Mouse (Mus musculus) kidney, postnatal 36 days (tissue): ENCODE results near the gene Nhlrc1.
A peak's percentile ranks its signal among the peaks of the same experiment; 100 is the strongest.

Experiments
- DNase-seq, 2 experiments: peaks; one replicate each; pipeline ENCODE4 v3.0.0; 2021 to 2022; ENCODE audit warnings: mixed read lengths in 2 of 2

The Nhlrc1 gene

GRCm38 (mm10) chr13:47014334-47015194 is at the start of gene Nhlrc1:
Gene Nhlrc1, minus strand, starts transcription at chr13:47014850.
- DNase-seq, result peak; percentile 71 to 88

DNA sequence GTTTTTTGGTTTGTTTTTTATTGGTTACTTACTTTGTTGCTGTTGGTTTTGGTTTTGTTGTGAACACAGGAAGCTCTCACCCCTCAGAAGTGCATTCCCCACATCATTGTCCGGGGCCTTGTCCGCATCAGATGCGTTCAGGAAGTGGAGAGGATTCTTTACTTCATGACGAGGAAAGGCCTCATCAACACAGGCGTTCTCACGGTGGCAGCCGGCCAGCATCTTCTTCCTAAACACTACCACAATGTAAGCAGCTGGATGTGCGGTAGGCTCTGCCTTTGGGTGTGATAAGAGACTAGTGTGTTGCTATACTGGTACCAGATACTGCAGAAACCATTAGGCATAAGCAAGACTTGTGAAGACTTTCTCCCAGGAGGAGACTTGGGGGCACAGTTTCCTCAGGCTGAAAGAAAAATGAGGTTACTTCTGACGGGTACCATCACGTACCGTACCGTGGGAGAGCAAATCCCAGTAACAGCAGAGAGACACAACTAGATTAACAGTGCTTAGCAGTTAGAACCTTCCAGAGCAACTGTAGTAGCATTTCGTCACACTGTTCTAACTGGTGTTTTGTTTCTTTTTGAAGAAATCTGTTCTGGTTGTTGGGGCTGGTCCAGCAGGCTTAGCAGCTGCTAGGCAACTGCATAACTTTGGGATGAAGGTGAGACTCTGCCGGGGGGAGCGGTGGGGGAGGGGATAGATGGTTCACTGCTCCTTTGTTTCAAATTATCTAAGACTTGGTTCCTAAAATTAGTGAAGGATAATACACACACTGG is 49.5 kb upstream of the Nhlrc1 start:
- no peak for DNase-seq

DNA sequence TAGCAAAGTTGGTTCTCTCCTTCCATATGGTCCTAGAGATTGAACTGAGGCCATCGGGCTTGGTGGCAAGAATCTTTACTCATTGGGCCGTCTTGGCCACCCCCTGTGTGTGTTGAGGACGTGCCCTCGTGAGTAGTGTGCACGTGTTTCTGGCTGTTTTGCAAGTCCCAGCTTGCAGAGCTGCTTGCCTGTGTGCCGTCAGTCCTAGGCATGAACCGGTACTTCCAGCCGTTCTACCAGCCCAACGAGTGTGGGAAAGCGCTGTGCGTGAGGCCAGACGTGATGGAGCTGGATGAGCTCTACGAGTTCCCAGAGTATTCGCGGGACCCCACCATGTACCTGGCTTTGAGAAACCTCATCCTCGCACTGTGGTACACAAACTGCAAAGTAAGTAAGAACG is 48.1 kb upstream of the Nhlrc1 start:
- no peak for DNase-seq

GRCm38 (mm10) chr13:47056781-47057180 is 42.1 kb upstream of the Nhlrc1 start:
- DNase-seq, result no peak

DNA sequence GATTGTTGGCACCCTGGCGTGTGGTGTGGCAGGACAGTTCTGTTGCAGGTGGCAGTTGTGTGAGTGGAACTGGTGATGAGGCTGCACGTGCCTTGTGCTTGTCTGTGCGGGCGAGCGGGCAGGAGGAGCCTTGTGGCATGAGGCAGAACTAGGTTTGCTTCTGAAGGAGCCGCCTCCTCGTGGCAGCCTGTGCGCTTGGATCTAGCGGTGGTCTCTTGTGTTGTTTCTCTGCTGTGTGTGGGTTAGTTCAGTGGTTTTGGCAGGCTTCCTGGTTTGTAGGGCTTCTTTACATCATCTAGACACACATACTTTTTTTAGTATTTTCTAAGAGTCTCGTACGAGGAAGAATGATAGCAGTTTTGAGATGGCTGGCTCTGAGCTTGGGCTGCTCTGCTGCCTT is 41.5 kb upstream of the Nhlrc1 start:
- DNase-seq, result no peak

- no peak for DNase-seq
Measured at GRCm38 (mm10) chr13:47053971-47054370, 39.3 kb upstream of the Nhlrc1 start.

- DNase-seq, result no peak
Measured at GRCm38 (mm10) chr13:47050009-47050408, 35.4 kb upstream of the Nhlrc1 start.

- DNase-seq, result peak; percentile 59 to 72
Measured at GRCm38 (mm10) chr13:47047996-47048395, 33.3 kb upstream of the Nhlrc1 start.

DNA sequence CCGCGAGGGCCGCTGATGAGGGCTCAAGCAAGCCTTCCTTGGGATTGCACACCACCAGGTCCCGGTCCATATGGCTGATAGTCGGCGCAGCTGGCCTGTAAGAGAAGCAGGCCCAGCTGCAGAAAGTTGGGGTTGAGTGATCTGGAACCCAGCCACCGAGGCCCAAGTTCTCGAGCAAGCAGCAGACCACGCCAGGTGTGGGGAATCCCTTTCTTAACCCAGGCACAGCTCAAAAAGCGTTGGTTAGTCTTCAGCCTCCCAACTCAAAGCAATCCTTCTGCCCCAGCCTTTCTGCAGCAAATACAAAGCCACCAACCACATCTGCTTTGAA is 29.9 kb upstream of the Nhlrc1 start, which contains the start of gene Tpmt:
Gene Tpmt (minus strand): TSS at position 121 of the 331 bp plus-strand sequence.
- DNase-seq, result peak; percentile 50 to 73

GRCm38 (mm10) chr13:47043833-47044616 is 29.4 kb upstream of the Nhlrc1 start:
- DNase-seq, result peak in 1 of 2 experiments; percentile 66

DNA sequence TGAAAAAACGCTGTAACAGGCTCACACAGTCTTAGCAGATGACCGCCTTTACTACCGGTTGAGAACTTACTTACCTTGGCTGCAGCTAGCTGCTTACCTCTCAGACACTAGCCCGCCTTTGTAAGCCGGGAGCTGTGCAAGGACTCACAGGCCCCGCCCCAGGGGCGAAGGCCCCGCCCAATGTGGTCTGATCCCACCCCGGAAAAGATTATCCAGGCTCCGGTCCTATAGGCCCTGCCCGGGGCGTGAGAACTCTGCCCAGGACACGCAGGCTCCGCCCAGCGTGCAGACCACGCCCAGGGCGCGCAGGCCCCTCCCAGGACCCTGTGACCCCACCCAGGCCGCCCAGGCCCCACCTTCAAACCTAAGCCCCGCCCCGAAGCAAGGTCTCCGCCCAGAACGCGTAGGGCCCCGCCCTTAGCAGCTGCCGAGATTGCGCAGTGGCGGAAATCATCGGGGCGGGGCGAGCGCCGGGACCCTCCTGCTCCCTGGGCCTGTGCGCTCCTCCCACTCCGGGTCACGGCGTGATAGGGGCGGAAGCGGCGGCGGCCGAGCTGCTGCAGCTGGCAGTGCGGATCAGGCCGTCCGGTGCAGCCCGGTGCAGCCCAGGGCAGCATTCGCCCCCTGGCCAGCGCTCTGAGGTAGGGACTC is 28.5 kb upstream of the Nhlrc1 start, which contains the start of gene Kdm1b:
Gene Kdm1b (plus strand): TSS at position 470 of the 651 bp plus-strand sequence.
- DNase-seq, result peak; percentile 99

DNA sequence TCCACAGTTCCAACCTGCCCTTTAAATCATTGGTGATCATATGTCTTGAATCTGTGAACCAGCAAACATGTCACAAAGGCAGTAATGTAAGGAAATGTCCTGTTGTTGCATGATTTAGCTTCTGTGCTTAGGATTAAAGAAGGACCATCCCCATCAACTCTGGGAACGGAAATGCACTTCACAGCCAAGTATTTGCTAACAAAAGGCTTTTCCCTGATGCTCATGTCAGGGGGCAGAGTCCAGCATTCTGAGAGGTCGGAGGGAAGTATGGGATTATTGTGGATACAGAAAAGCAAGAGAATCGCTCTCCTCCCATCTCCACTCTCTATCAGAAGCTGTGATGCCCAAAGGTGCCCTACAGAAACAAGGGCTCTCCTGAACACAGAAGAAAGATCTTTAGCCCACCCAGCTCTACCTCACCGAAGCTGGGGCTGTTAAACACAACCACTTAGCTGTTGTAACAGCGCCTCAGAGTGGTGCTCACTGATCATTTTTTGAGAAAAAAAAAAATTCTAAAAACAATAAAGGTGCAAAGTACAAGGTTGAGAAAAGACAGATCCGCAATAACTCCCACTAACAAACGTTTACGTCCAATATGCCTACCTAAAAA is 27.5 kb upstream of the Nhlrc1 start:
- DNase-seq, result peak; percentile 38 to 57

GRCm38 (mm10) chr13:47040061-47040460 is 25.4 kb upstream of the Nhlrc1 start:
- DNase-seq, result peak in 1 of 2 experiments; percentile 51

DNA sequence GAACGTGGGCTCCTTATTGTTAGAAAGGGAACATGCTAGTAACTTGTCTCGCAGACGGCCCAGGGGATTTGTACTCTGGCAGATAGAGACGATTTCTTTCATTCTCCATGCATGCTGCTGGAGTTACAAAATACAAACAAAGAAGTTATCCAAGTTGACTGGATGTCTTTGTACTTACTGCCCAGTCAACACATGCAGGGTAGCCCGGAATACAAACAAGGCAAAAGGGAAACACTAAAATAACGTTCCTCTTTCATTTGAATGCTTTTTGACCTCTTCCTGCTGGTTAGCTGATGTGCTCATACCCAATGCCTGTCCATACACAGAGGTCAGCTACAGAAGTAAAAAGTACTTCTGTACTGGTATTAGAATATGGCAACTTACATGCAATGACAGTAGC is 23.3 kb upstream of the Nhlrc1 start:
- no peak for DNase-seq

DNA sequence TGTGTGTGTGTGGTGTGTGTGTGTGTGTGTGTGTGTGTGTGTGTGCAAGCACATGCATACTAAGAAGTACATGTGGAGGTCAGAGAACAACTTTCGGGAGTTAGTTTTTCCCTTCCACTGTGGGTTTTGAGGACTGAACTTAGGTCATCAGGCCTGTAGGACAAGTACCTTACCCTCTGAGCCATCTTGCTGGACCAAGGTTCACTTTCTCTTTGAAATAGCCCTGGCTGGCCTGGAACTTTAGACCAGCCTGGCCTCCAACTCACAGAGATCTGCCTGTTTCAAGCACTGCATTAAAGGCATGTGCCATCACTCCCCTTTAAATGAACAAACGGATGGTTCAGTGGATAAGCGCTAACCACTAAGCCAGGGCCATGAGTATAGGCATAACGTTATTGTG is 19.0 kb upstream of the Nhlrc1 start:
- DNase-seq, result peak in 1 of 2 experiments; percentile 20

GRCm38 (mm10) chr13:47030376-47031107 is 15.9 kb upstream of the Nhlrc1 start:
- peak; percentile 66 to 72 for DNase-seq

GRCm38 (mm10) chr13:47020798-47021197 is 6.1 kb upstream of the Nhlrc1 start:
- DNase-seq, result peak; percentile 31 to 42

- peak; percentile 52 to 54 for DNase-seq
Measured at GRCm38 (mm10) chr13:47019774-47020173, 5.1 kb upstream of the Nhlrc1 start.

- peak; percentile 61 to 76 for DNase-seq
Measured at GRCm38 (mm10) chr13:47017259-47017658, 2.6 kb upstream of the Nhlrc1 start.

- no peak for DNase-seq
Measured at GRCm38 (mm10) chr13:47015195-47015501, 498 bp upstream of the Nhlrc1 start.

DNA sequence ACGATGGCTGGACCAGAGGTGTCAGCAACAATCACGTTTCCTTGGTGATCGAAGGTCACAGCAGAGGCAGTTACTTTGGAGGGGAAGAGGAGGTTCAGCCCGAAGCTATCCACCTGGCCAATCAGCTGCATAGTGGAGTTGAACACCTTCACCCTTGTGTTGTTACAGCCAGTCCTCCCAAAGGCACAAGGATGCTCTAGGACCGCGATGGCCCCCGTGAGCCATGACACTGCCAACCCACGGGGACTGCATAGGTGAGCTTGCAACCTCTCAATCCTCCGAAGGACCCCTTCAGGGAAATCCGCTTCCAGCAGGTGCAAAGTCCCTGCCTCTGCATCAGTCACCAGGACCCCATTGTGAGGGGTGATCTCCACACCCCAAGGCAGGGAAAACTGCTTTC is 910 bp downstream of the Nhlrc1 start:
- no peak for DNase-seq
